Mouse (Mus musculus) bone marrow macrophage, adult 2 months (primary cell): ENCODE results near the gene Rbm15.

Source experiments
- CTCF ChIP-seq: IDR thresholded peaks from 2 replicates; pipeline ENCODE4 v1.5.1; 2012; ENCODE audit warnings: low read depth, mild to moderate bottlenecking, low read length, moderate library complexity
- POLR2A ChIP-seq: IDR thresholded peaks from 2 replicates; pipeline ENCODE4 v1.6.1; 2012; ENCODE audit warnings: mild to moderate bottlenecking, low read depth, low read length, borderline replicate concordance

GRCm38 (mm10) chr3:107333381-107334201 lies at the start of gene Rbm15:
- TF ChIP-seq CTCF (no peak), POLR2A (peak; percentile 89; the same call in 1 of the 2 replicates)
